Comparison of ENCODE assay signal across 15 mouse cellular contexts in the genomic region with DNA sequence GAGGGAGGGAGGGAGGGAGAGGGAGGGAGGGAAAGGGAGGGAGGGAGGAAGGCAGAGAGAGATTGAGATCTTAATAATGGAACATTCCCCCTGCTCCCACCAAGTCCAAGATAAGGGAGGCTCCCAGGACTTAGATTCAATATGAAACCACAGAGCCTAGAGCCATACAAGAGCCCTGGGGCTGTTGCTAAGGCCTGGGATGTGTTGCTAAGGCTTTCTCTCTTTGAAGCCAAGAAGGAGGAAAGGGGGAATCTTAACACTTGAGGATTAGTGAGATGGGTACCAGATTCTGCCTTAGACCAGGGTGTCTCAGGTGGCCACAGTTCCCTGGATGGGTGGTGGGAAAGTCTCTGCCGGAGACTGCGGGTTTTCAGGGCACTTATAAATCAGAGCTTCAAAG.
"Had no signal": no experiment of that assay in that cellular context is flagged by ENCODE, and none has a peak within 500 bp of the region (broad histone marks: within the 10 kb centered on the region; RNA-seq: fewer than 3 reads in every experiment).

No protein-coding gene starts in this region.

- H3K9me3 ChIP-seq: limb, embryonic 10.5 days; liver, embryonic 15.5 days; neural tube, embryonic 12.5 days had no signal

- H3K9ac ChIP-seq: liver, embryonic 15.5 days; neural tube, embryonic 12.5 days had no signal

- DNase-seq: kidney, adult 18-20 months; kidney, postnatal 10 days; kidney, postnatal 4 days; lung, adult 2 months; lung, postnatal 4 days; thymus, adult 2 months; thymus, postnatal 25 days had no signal

- H3K4me3 ChIP-seq: layer of hippocampus, adult 2 months; limb, embryonic 10.5 days; liver, embryonic 15.5 days; megakaryocyte, embryonic 14.5 days; neural tube, embryonic 12.5 days had no signal

- H3K27ac ChIP-seq: layer of hippocampus, adult 2 months; limb, embryonic 10.5 days; liver, embryonic 15.5 days; neural tube, embryonic 12.5 days; stomach, postnatal 0 days had no signal

- ATAC-seq: lung, postnatal 0 days had no signal

- H3K4me2 ChIP-seq: liver, embryonic 11.5 days; liver, embryonic 15.5 days; neural tube, embryonic 12.5 days had no signal

- H3K36me3 ChIP-seq: limb, embryonic 10.5 days; liver, embryonic 15.5 days; neural tube, embryonic 12.5 days had no signal

- H3K27me3 ChIP-seq: liver, embryonic 15.5 days; megakaryocyte, embryonic 14.5 days; neural tube, embryonic 12.5 days had no signal

- H3K4me1 ChIP-seq: liver, embryonic 15.5 days; megakaryocyte, embryonic 14.5 days; neural tube, embryonic 12.5 days had no signal
